Mouse (Mus musculus) myocyte (in vitro differentiated cells): ENCODE measurements around the gene C1galt1c1. TPM values are rescaled to one million over a fixed set of nuclear protein-coding genes. Genes with fewer than 3 reads are reported as not detected.
A peak's percentile ranks its signal among the peaks of the same experiment; 100 is the strongest.

ENCODE experiments used
- H3K27me3 ChIP-seq: one replicate; pipeline ENCODE4 v1.6.1; 2011; ENCODE audit not compliant: control insufficient read depth, insufficient read depth, insufficient read length
- H3K36me3 ChIP-seq: one replicate; pipeline ENCODE4 v1.6.1; 2011; ENCODE audit not compliant: control insufficient read depth, insufficient read depth
- H3K4me2 ChIP-seq: one replicate; pipeline ENCODE4 v1.6.1; 2011; ENCODE audit warnings: low read depth, control low read depth
- H3K4me3 ChIP-seq: one replicate; pipeline ENCODE4 v1.5.1; 2011; ENCODE audit warnings: mild to moderate bottlenecking, control low read depth, moderate library complexity
- H3K79me2 ChIP-seq: one replicate; pipeline ENCODE4 v1.6.1; 2011; ENCODE audit not compliant: control insufficient read depth, insufficient read depth
- H3ac ChIP-seq: one replicate; pipeline ENCODE4 v1.6.1; 2011; ENCODE audit not compliant: control insufficient read depth, insufficient read length
- CEBPB ChIP-seq: IDR thresholded peaks from 2 replicates; pipeline ENCODE4 v1.6.1; 2011; ENCODE audit warnings: mild to moderate bottlenecking, moderate library complexity; ENCODE audit not compliant: poor library complexity, insufficient read depth, severe bottlenecking
- E2F4 ChIP-seq: IDR thresholded peaks from one replicate; pipeline ENCODE4 v1.6.1; 2011; ENCODE audit warnings: mild to moderate bottlenecking, control low read depth, moderate library complexity; ENCODE audit not compliant: insufficient read depth
- MAX ChIP-seq: IDR thresholded peaks from one replicate; pipeline ENCODE4 v1.6.1; 2011; ENCODE audit warnings: low read depth, mild to moderate bottlenecking, control low read depth
- MYOD1 ChIP-seq, 3 experiments: IDR thresholded peaks; one replicate each; pipeline ENCODE4 v1.6.1; 2011; ENCODE audit warnings: control low read depth in 2 of 3, low read depth in 2 of 3, mild to moderate bottlenecking in 2 of 3, moderate library complexity in 1 of 3; ENCODE audit not compliant: insufficient read length in 2 of 3, control insufficient read depth in 1 of 3
- MYOG ChIP-seq, 3 experiments: IDR thresholded peaks; one replicate each; pipeline ENCODE4 v1.6.1; 2011; ENCODE audit warnings: control low read depth in 2 of 3, low read depth in 2 of 3, mild to moderate bottlenecking in 2 of 3; ENCODE audit not compliant: insufficient read length in 2 of 3, control insufficient read depth in 1 of 3, insufficient read depth in 1 of 3
- POLR2A ChIP-seq: IDR thresholded peaks from one replicate; pipeline ENCODE4 v1.6.1; 2011; ENCODE audit warnings: low read depth, mild to moderate bottlenecking, control low read depth, moderate library complexity; ENCODE audit not compliant: insufficient read length
- POLR2AphosphoS2 ChIP-seq: IDR thresholded peaks from one replicate; pipeline ENCODE4 v1.6.1; 2011; ENCODE audit warnings: low read depth, control low read depth; ENCODE audit not compliant: insufficient read length
- REST ChIP-seq: IDR thresholded peaks from one replicate; pipeline ENCODE4 v1.6.1; 2011; ENCODE audit warnings: mild to moderate bottlenecking, control low read depth, moderate library complexity; ENCODE audit not compliant: insufficient read depth, insufficient read length
- SRF ChIP-seq: IDR thresholded peaks from one replicate; pipeline ENCODE4 v1.6.1; 2011; ENCODE audit warnings: low read depth; ENCODE audit not compliant: control insufficient read depth, insufficient read length
- TCF12 ChIP-seq: IDR thresholded peaks from one replicate; pipeline ENCODE4 v1.6.1; 2011; ENCODE audit warnings: mild to moderate bottlenecking, control low read depth; ENCODE audit not compliant: poor library complexity, insufficient read depth, severe bottlenecking
- TCF3 ChIP-seq: IDR thresholded peaks from one replicate; pipeline ENCODE4 v1.6.1; 2011; ENCODE audit warnings: low read depth, control low read depth; ENCODE audit not compliant: insufficient read length
- USF1 ChIP-seq: IDR thresholded peaks from one replicate; pipeline ENCODE4 v1.6.1; 2011; ENCODE audit warnings: low read depth, mild to moderate bottlenecking, control low read depth, moderate library complexity
- polyA plus RNA-seq: library from polyadenylated mRNA; unstranded; fragments of >200 nt; fragmentation: generic; extraction: Trizol; gene quantifications from one replicate; pipeline ENCODE4 v1.2.1, GENCODE M21; 2012; ENCODE audit warnings: missing spikeins

C1galt1c1 gene
- polyA plus RNA-seq: 21.4 TPM

DNA sequence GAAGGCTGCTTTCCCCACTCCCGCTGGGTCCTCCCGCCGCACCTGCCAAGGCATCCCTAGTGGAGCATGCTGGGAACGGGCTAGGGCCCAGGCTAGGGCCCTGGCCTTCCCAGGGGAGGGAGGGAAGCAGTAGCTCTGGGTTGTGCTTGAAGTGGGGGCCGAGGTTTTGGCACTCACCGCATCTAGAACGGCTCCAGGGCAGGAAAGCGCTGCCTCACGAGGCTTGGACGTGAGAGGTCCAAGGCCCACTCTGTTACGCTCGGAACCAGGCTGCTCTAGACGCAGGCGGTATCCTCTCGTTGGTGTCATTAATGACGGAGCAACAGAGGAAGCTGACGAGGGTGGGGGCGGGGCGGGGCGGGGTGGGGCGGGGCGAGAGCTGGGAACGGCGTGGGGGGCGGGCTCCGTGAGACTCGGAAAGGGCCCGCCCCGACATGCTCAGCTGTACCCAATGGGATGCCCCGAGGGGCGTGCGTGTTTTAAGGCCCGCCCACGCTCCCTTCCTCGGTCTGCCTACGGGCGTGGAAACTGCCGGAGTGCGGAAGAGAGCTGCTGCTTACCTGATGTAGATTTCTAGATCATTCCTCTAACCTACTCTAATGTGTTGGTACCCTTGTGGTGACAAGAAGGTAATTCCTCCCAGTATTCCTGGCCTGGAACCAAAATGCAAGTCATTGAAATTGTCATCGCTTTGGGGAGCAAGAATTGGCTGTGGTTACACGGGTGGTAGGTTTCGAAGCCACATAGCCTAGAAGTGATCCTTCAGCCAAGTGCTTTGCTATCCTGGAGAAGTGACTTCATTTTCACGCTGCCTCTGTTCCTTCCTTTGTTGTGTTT lies at the start of gene C1galt1c1:
TSS of gene C1galt1c1 (minus strand) at position 287 of the 837 bp plus-strand sequence.
- no peaks in the 10 kb centered on the region for H3K27me3 ChIP-seq
- peaks cover 8% of the 10 kb centered on the region for H3K36me3 ChIP-seq
- H3ac ChIP-seq: no peak within 1 kb of the TSS
- peak within 1 kb of the TSS; percentile 85 for H3K4me2 ChIP-seq
- peak within 1 kb of the TSS; percentile 38 for H3K4me3 ChIP-seq
- TF ChIP-seq CEBPB (no peak), REST (no peak), MYOG (IDR thresholded peaks at IDR 0.05; ENCODE audit: control insufficient read depth in 1 of 3, insufficient read depth in 1 of 3, insufficient read length in 2 of 3, low read depth in 2 of 3) (peak in 1 of 3 experiments; percentile 58), USF1 (no peak), POLR2A (peak; percentile 81), MAX (no peak), MYOD1 (IDR thresholded peaks at IDR 0.05; ENCODE audit: control insufficient read depth in 1 of 3, insufficient read length in 2 of 3, low read depth in 2 of 3) (peak in 2 of 3 experiments; percentile 48 to 56), POLR2AphosphoS2 (peak; percentile 88)
- H3K79me2 ChIP-seq: peaks cover 7% of the 10 kb centered on the region

DNA sequence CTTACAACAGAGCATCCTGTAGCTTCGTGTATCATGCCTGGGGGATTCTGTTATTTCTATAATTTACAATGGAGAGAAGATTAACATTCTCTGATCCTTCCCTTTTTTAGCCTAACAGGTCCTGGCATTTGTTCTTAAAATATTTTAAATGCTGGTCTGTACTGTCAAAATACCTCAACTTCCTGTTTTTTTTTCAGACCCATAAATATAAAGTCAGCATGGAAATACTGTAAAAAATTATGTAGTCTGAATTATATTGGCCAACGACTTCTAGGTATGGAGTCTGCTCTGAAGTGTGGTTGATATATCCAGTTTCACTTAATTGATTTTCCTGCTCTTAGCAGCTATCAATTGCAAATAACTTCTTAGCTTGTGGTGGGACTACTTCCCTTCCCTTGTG lies 47.1 kb upstream of the C1galt1c1 start:
- no peaks in the 10 kb centered on the region for H3K36me3 ChIP-seq
- no peak for TF ChIP-seq POLR2AphosphoS2
- TF ChIP-seq TCF3: no peak
- no peak for TF ChIP-seq POLR2A
- TF ChIP-seq E2F4: no peak
- TF ChIP-seq USF1: no peak
- TF ChIP-seq REST: no peak
- H3K4me2 ChIP-seq: no peak overlapping the region
- H3K4me3 ChIP-seq: no peak overlapping the region
- no peak overlapping the region for H3ac ChIP-seq
- no peaks in the 10 kb centered on the region for H3K79me2 ChIP-seq
- H3K27me3 ChIP-seq: no peaks in the 10 kb centered on the region

DNA sequence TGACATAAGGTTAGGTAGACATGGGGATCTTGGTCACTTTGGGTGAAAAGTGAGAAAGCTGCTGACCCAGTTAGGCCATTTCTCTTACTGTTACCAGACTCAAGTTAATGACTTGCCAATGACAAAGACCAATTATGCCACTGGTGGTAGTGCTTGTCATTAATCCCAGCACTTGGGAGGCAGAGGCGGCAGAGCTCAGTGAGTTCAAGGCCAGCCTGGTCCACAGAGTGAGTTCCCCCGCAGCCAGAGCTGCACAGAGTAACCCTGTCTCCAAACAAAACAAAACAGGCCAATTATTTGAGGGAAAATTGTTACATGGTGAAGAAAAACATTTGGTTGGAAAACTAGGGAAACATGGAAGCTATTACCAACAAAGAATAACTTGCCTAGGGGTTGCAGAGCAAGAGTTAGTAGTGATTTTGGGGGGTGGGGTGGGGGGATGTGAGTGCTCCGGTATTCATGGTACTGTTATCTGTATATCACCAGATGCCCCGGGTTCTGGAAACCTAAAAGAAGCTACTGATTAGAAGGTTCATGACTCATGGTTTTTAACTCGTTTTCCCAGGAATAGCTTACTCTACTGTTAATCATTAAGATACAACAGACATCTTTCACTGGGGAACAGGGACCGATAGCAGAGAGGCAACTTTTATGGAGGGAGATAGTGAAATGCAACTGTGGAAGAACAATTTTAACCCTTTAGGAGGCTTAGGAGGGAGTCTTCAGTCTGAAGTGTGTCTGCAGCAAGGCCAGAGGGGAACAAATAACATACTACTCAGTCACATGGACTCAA lies 34.4 kb upstream of the C1galt1c1 start:
- TF ChIP-seq TCF12 (no peak), POLR2A (no peak), USF1 (no peak), REST (no peak), CEBPB (no peak), POLR2AphosphoS2 (no peak), MAX (no peak), MYOD1 (IDR thresholded peaks at IDR 0.05; ENCODE audit: control insufficient read depth in 1 of 3, insufficient read length in 2 of 3, low read depth in 2 of 3) (no peak), TCF3 (no peak), E2F4 (no peak), MYOG (IDR thresholded peaks at IDR 0.05; ENCODE audit: control insufficient read depth in 1 of 3, insufficient read depth in 1 of 3, insufficient read length in 2 of 3, low read depth in 2 of 3) (no peak), SRF (no peak)
- no peaks in the 10 kb centered on the region for H3K36me3 ChIP-seq

DNA sequence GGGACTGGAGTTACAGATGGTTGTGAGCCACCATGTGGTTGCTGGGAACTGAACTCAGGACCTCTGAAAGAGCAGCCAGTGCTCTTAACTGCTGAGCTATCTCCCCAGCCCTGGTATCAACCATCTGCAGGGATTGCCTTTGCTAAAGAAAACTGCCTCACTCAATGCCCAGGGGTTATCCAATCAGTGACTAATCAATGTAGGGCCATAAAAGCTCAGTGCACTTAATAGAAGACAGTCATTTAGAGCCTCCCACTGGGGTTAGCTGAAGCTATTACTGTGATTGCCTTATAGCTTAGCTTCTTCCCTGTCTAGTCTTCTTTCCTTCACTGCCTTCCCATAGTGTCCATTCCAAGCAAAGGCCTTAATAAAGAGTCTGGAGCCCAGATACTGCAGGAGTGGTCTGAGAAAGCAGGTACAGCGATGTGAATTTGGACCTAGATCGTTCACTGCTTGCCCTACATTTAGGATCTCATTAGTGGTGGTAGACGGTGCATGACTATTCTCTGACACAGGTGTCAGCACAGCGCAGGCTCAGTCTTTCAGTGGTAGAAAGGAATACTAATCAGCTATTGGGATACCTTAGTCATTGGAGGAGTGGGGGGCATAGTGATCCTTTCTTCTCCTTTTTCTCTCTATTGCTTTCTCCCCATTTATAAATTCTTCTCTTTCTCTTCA lies 21.5 kb upstream of the C1galt1c1 start:
- Histone ChIP-seq H3K27me3 (no peaks in the 10 kb centered on the region), H3K4me3 (no peak overlapping the region), H3K79me2 (no peaks in the 10 kb centered on the region), H3ac (no peak overlapping the region), H3K36me3 (no peaks in the 10 kb centered on the region), H3K4me2 (no peak overlapping the region)
- TF ChIP-seq POLR2AphosphoS2 (no peak), REST (no peak), MYOD1 (IDR thresholded peaks at IDR 0.05; ENCODE audit: control insufficient read depth in 1 of 3, insufficient read length in 2 of 3, low read depth in 2 of 3) (no peak), CEBPB (no peak), MYOG (IDR thresholded peaks at IDR 0.05; ENCODE audit: control insufficient read depth in 1 of 3, insufficient read depth in 1 of 3, insufficient read length in 2 of 3, low read depth in 2 of 3) (no peak), E2F4 (no peak), TCF3 (no peak)

More for the DNA sequence above, 34.4 kb upstream of the C1galt1c1 start:
- H3K27me3 ChIP-seq: no peaks in the 10 kb centered on the region
- no peak overlapping the region for H3K4me2 ChIP-seq
- H3ac ChIP-seq: no peak overlapping the region
- no peaks in the 10 kb centered on the region for H3K79me2 ChIP-seq
- H3K4me3 ChIP-seq: no peak overlapping the region
